Mouse (Mus musculus) cerebellum, adult 2 months (tissue): Measurements from ENCODE around the gene Tspan18.

Experiments
- CTCF ChIP-seq: fragments of 200-500 bp; IDR thresholded peaks from 2 replicates; pipeline ENCODE4 v1.5.1; 2011; ENCODE audit warnings: low read depth, mild to moderate bottlenecking, control low read depth, low read length, moderate library complexity, borderline replicate concordance; ENCODE audit not compliant: insufficient read depth
- POLR2A ChIP-seq: fragments of 200-500 bp; IDR thresholded peaks from 2 replicates; pipeline ENCODE4 v1.6.1; 2011; ENCODE audit warnings: low read length, control low read depth, borderline replicate concordance; ENCODE audit not compliant: insufficient read depth

- TF ChIP-seq POLR2A (no peak), CTCF (no peak)
These were observed 129.7 kb downstream of the Tspan18 start for GRCm38 (mm10) chr2:93204571-93204970.
